Mouse (Mus musculus) kidney, embryonic 14.5 days (tissue): ENCODE measurements at regions not wholly inside any gene's neighbourhood (a gene's known extent, or its start where the extent isn't known, plus 50 kb on each side); places are given as distances from the start of the nearest gene placed in this dataset.

Experiments used
- ATAC-seq: fragments of 200-750 bp; cut with Nextera tagmentation; 2 replicates; pipeline ENCODE4 v1.8.0; 2017; ENCODE audit warnings: moderate number of reproducible peaks, mild to moderate bottlenecking, moderate TSS enrichment, moderate library complexity; ENCODE audit not compliant: low FRiP score, low TSS enrichment
- H3K27ac ChIP-seq: fragments of 300-500 bp; sonication (generic); 2 replicates; pipeline ENCODE4 v1.5.1; 2014; ENCODE audit warnings: low read depth, mild to moderate bottlenecking, low read length, moderate library complexity, mixed read lengths
- H3K27me3 ChIP-seq: fragments of 300-500 bp; sonication (generic); 2 replicates; pipeline ENCODE4 v1.6.1; 2014; ENCODE audit warnings: mild to moderate bottlenecking, low read length; ENCODE audit not compliant: control insufficient read depth, insufficient read depth
- H3K36me3 ChIP-seq: fragments of 300-500 bp; sonication (generic); 2 replicates; pipeline ENCODE4 v1.6.1; 2014; ENCODE audit warnings: low read length, mixed read lengths; ENCODE audit not compliant: control insufficient read depth, insufficient read depth
- H3K4me1 ChIP-seq: fragments of 300-500 bp; sonication (generic); 2 replicates; pipeline ENCODE4 v1.6.1; 2014; ENCODE audit warnings: low read length, mixed read lengths; ENCODE audit not compliant: control insufficient read depth, insufficient read depth
- H3K4me2 ChIP-seq: fragments of 300-500 bp; sonication (generic); replicated peaks from 2 replicates; pipeline ENCODE4 v1.6.1; 2014; ENCODE audit warnings: low read depth, mild to moderate bottlenecking, low read length
- H3K4me3 ChIP-seq: fragments of 300-500 bp; sonication (generic); 2 replicates; pipeline ENCODE4 v1.5.1; 2014; ENCODE audit warnings: mild to moderate bottlenecking, low read length
- H3K9ac ChIP-seq: fragments of 300-500 bp; sonication (generic); 2 replicates; pipeline ENCODE4 v1.6.1; 2014; ENCODE audit warnings: low read depth, mild to moderate bottlenecking, low read length, moderate library complexity
- H3K9me3 ChIP-seq: fragments of 300-500 bp; sonication (generic); 2 replicates; pipeline ENCODE4 v1.6.1; 2016; ENCODE audit warnings: low read length; ENCODE audit not compliant: control insufficient read depth
- WGBS: fragments of 180-500 bp; shearing (Covaris S2); extraction: QIAGEN DNeasy Blood & Tissue Kit; methylation state at CpG from one replicate; pipeline ENCODE4 v1.1.7; 2014; 5-methylcytosine and 5-hydroxymethylcytosine counted together

DNA sequence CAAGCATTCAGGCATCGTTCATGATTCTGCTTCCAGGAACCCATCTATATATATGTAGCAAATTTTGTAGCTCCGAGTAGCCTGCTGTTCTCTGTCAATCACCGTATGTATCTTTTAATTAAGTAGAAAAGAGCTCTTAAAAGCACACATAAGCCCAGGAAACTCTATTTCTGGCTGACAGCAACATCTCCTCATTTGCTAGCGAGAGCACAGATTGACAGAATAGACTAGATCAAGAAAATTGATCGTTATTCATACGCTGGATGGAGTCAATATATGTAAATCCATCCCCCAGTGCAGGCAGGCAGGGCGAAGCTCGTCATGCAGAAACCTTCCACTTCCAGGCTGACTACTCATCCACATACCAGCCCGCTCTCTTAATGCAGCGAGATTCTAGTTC is 185.6 kb downstream of the Tmem26 start:
- Histone ChIP-seq H3K9ac (no peak overlapping the region), H3K9me3 (no peaks in the 10 kb centered on the region), H3K4me2 (no peak overlapping the region), H3K27ac (no peak overlapping the region), H3K4me1 (no peaks in the 10 kb centered on the region), H3K27me3 (no peaks in the 10 kb centered on the region), H3K4me3 (no peak overlapping the region), H3K36me3 (no peaks in the 10 kb centered on the region)
- no peak for ATAC-seq
- WGBS = 75% methylated on average over 10 of the region's 10 CpGs

DNA sequence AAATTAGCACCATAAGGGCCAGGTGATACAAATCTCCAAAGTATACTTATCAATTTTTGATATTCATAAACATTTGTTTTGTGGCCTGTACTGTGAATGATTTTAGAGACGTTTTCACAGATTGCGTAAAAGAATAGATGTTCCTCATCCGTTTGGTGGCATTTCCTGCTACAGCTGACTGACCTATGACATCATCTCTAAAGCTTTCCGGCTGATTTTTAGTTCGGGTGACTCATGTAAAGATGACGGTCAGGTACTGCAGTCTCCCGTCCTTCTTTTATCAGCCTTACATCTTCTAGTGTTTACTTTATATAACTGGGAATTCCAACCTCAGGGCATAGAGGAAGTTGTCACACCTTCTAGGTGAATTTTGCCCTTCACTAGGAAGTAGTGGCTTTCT is 192.7 kb downstream of the Tmem26 start:
- no peak overlapping the region for H3K27ac ChIP-seq
- H3K9ac ChIP-seq = no peak overlapping the region
- H3K27me3 ChIP-seq = no peaks in the 10 kb centered on the region
- no peaks in the 10 kb centered on the region for H3K36me3 ChIP-seq
- no peaks in the 10 kb centered on the region for H3K9me3 ChIP-seq
- no peak overlapping the region for H3K4me2 ChIP-seq
- WGBS = 69% methylated on average over 7 of the region's 7 CpGs
- no peak overlapping the region for H3K4me3 ChIP-seq
- H3K4me1 ChIP-seq = no peaks in the 10 kb centered on the region
- ATAC-seq = no peak

DNA sequence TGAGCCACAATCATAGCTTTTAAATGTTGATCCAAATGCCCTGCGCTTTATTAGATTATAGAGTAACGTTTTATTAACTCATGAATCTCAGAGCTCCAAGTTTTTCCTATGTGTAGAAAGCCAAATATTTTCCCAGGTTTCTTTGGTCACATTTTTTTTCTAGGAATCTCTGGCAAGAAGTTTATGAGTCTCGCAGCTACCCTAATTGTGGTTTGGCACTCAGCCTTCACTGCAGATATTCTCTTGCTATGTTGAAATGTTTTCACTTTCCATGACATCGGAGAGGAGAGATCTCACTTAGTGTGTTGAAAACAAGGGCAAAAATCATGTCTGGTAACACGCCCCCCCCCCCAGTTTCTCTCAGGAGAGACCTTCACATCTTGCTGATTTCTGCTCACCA is 212.4 kb downstream of the Tmem26 start:
- ATAC-seq = no peak

DNA sequence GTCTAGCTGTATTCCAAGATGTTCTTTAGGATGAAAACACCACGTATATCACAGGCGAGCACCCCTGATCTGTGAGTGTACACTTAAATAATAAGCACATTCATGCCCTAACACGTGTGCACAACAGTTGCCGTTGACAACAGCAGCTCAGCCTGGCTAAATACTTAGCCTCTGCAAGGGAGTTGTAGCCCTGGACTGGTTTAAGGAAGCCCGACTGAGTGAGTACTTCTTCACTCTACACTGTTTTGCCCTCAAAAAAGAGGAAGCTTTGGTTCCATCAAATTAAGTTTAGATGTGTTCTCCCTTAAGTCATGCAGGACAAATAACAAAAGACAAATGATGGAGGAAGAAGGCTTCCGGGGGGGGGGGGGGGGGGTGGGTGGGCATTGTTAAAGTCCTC is 208.0 kb upstream of the Rhobtb1 start:
- Histone ChIP-seq H3K36me3 (no peaks in the 10 kb centered on the region), H3K9ac (no peak overlapping the region), H3K4me2 (no peak overlapping the region), H3K27ac (no peak overlapping the region), H3K9me3 (no peaks in the 10 kb centered on the region), H3K4me3 (no peak overlapping the region), H3K27me3 (no peaks in the 10 kb centered on the region), H3K4me1 (no peaks in the 10 kb centered on the region)
- 87% methylated on average over 6 of the region's 6 CpGs for WGBS
- no peak for ATAC-seq

More for the DNA sequence above, 212.4 kb downstream of the Tmem26 start:
- 79% methylated on average over 5 of the region's 5 CpGs for WGBS
- Histone ChIP-seq H3K9ac (no peak overlapping the region), H3K4me3 (no peak overlapping the region), H3K36me3 (no peaks in the 10 kb centered on the region), H3K9me3 (no peaks in the 10 kb centered on the region), H3K27ac (no peak overlapping the region), H3K4me2 (no peak overlapping the region), H3K4me1 (no peaks in the 10 kb centered on the region), H3K27me3 (no peaks in the 10 kb centered on the region)

DNA sequence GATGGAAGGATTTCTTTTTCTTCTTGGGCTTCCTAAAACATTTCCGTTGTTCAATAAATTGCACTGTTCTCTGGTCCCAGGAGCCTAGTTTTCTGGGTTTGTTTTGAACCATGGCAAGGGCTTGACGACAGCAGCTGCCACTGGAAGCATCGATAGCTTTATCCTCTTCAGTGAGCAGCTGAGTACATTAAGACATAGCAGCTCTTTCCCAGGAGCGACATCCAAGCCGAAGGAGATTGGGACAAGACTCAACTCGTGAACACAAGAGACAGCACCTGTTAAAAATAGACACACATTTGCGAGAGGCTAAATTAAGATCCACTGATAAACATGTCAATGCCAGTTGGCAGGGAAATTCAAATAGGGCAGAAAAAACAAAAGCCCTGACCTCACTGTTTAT is 194.7 kb upstream of the Rhobtb1 start:
- WGBS = 71% methylated on average over 7 of the region's 7 CpGs
- no peak overlapping the region for H3K4me3 ChIP-seq
- H3K4me1 ChIP-seq = no peaks in the 10 kb centered on the region
- H3K9me3 ChIP-seq = no peaks in the 10 kb centered on the region
- no peak overlapping the region for H3K9ac ChIP-seq
- no peaks in the 10 kb centered on the region for H3K36me3 ChIP-seq
- H3K27me3 ChIP-seq = no peaks in the 10 kb centered on the region
- H3K27ac ChIP-seq = no peak overlapping the region
- no peak overlapping the region for H3K4me2 ChIP-seq
- ATAC-seq = no peak

DNA sequence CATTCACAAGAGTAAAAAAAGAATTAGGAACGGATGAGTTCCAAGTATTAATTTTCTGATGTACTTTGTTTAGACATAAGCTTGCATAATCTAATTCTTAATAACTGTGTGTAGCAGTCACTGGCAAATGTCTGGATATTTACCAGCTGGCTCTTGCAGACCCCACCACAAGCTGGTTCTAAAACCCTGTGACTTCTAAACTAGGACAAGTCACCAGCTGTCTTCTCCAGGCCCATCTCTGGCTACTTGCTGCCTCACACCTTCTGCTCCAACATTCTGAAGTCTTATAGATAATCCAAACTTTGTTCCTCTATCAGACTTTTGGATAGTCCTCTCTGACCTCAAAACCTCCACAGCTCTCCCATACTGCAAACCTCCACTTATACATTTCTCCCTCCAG is 189.9 kb upstream of the Rhobtb1 start:
- H3K27ac ChIP-seq = no peak overlapping the region
- H3K36me3 ChIP-seq = no peaks in the 10 kb centered on the region
- no peak for ATAC-seq
- H3K4me3 ChIP-seq = no peak overlapping the region
- no peak overlapping the region for H3K4me2 ChIP-seq
- H3K4me1 ChIP-seq = no peaks in the 10 kb centered on the region
- H3K9ac ChIP-seq = no peak overlapping the region
- H3K27me3 ChIP-seq = no peaks in the 10 kb centered on the region
- 85% methylated on average over 1 of the region's 1 CpGs for WGBS
- no peaks in the 10 kb centered on the region for H3K9me3 ChIP-seq

DNA sequence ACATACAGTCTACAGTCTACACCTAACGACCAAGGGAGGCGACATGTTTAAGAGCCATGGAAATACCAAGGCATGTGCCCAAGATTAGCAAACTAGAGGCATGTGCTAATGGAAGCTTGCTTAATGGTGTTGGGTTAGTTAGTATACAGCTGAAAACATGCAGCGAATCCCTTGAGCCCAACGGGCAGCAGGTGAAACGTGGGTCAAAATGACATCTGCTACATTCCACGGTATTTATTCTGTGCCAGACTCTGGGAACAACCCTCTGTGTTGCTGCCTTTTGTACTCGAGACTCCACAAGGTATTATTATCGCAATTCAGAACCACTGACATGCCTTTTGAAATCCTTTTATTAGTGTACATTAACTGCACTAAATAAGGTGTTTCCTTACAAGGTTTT is 188.1 kb upstream of the Rhobtb1 start:
- H3K9me3 ChIP-seq = no peaks in the 10 kb centered on the region
- no peaks in the 10 kb centered on the region for H3K4me1 ChIP-seq
- no peaks in the 10 kb centered on the region for H3K27me3 ChIP-seq
- no peak overlapping the region for H3K4me3 ChIP-seq
- no peak overlapping the region for H3K9ac ChIP-seq
- H3K36me3 ChIP-seq = no peaks in the 10 kb centered on the region
- no peak for ATAC-seq
- H3K27ac ChIP-seq = no peak overlapping the region
- no peak overlapping the region for H3K4me2 ChIP-seq
- 87% methylated on average over 8 of the region's 8 CpGs for WGBS

DNA sequence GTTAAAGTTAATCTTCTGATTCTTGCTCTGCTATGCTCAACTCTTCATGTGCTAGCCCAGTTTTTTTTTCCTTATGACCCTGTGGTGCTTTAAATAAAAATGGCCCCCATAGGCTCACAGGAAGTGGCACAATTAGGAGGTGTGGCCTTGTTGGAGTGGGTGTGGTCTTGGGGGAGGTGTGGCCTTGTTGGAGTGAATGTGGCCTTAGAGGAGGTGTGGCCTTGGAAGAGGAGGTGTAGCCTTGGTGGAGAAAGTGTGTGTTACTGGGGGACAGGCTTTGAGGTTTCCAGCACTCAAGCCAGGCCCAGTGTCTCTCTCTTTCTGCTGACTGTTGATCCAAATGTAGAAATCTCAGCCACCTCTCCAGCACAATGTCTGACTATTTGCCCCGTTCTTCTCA is 186.0 kb upstream of the Rhobtb1 start:
- no peak overlapping the region for H3K27ac ChIP-seq
- no peaks in the 10 kb centered on the region for H3K27me3 ChIP-seq
- H3K9me3 ChIP-seq = no peaks in the 10 kb centered on the region
- no peak for ATAC-seq
- H3K4me3 ChIP-seq = no peak overlapping the region
- no peak overlapping the region for H3K4me2 ChIP-seq
- H3K4me1 ChIP-seq = no peaks in the 10 kb centered on the region
- no peak overlapping the region for H3K9ac ChIP-seq
- H3K36me3 ChIP-seq = no peaks in the 10 kb centered on the region
- WGBS = 91% methylated on average over 1 of the region's 1 CpGs

DNA sequence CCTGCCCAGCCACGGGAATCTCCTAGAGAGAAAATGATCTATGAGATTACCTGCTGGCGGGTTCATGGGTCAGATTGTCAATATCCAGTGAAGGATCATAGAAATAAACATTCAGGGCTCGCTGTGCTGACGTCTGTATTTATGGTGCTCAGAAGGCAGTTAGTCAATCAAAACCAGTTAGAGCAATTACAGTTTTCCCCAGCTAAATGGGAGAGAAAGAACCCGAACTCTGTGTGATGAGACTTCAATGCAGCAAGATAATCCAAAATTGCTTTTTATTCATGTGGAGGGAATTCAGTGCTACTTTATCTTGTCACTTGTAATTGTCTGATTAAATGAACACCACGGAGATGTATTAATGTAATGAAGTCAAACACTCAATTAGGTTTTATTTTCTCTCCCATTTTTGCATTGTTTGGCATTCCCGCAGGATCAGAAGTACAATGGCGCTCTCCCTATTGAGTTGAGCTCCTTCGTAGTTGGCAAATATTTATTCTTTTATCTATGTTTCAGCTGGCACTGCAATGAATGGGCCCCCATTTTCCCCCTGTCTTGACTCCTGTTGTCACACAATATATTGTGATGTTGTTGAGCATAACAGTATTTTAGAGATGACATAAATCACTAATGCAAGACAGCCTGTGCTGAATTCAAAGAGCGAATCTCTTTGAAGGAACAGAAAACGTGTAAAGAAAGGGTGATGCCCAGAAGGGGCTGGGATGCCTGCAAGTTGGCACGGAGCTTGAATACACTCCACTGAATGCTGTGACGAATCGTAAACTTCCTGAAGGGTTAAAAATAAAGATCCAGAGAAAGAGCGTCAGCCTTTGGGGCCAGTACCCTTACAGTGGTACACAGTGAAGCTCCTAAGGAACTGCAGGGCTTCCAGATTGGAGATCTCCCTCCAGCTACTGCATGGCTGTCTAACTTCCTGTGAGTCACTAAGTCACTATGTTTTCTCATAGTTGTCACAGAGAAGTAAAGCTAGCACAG is 183.0 kb upstream of the Rhobtb1 start:
- WGBS = 74% methylated on average over 15 of the region's 15 CpGs

More for the DNA sequence above, 183.0 kb upstream of the Rhobtb1 start:
- no peaks in the 10 kb centered on the region for H3K27me3 ChIP-seq
- ATAC-seq = no peak
- H3K9ac ChIP-seq = no peak overlapping the region
- H3K4me3 ChIP-seq = no peak overlapping the region
- H3K9me3 ChIP-seq = no peaks in the 10 kb centered on the region
- H3K4me1 ChIP-seq = no peaks in the 10 kb centered on the region
- H3K4me2 ChIP-seq = no peak overlapping the region
- H3K27ac ChIP-seq = no peak overlapping the region
- H3K36me3 ChIP-seq = no peaks in the 10 kb centered on the region
